In the genomic region with DNA sequence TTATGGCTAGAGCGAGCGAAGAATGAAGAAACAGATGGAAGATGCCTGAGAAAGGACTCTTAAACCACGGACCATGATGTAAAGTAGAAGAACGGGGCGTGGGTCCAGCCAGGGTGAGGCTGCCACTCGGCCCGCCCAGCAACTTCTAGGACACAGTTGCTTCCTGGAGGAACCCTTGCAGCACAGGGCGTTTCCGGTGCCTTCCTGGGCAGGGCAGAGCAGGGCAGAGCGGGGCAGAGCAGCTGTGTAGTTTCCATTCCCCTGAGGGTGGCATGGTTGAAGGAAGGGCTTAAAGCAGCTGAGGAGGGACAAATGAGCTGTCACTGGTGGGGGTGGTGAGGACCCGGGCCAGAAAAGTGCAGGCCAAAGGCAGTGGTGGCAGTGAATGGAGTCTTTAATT, we compare ENCODE assay signal across 8 mouse cellular contexts. TPM values are rescaled to one million over a fixed set of nuclear protein-coding genes. Genes with fewer than 3 reads are reported as not detected.
A peak's percentile ranks its signal among the peaks of the same experiment; 100 is the strongest.
DNase-seq lines count a peak whose midpoint lies in the region; ATAC-seq lines count a peak whose summit lies in the region.

No protein-coding gene starts in this region.

- no peak overlapping the region for H3K4me2 ChIP-seq in hindbrain, embryonic 12.5 days (replicated peaks)
- no peak overlapping the region for H3K4me2 ChIP-seq in hindbrain, embryonic 14.5 days (replicated peaks)

- H3K4me1 ChIP-seq in hindbrain, embryonic 12.5 days, result peaks cover 8% of the 10 kb centered on the region
- H3K4me1 ChIP-seq in hindbrain, embryonic 14.5 days (replicated peaks; ENCODE audit: control insufficient read depth, insufficient read depth, low read length), result no peaks in the 10 kb centered on the region
- H3K4me1 ChIP-seq in brown adipose tissue, adult 24 weeks (ENCODE audit: control insufficient read depth, insufficient read depth, insufficient read length, low read length), result peaks cover 22% of the 10 kb centered on the region

- H3K27ac ChIP-seq in hindbrain, embryonic 12.5 days, result no peak overlapping the region
- H3K27ac ChIP-seq in hindbrain, embryonic 14.5 days, result no peak overlapping the region
- H3K27ac ChIP-seq in brown adipose tissue, adult 24 weeks (replicated peaks; ENCODE audit: low read depth, low read length), result no peak overlapping the region

- 0 out of 2 replicates have a peak, but pooled peaks have one; percentile 38 for ATAC-seq in hindbrain, embryonic 12.5 days (ENCODE audit: low FRiP score)
- ATAC-seq in hindbrain, embryonic 14.5 days (ENCODE audit: low FRiP score), result no peak; the same call in 1 of the 2 replicates

- H3K9ac ChIP-seq in hindbrain, embryonic 12.5 days, result no peak overlapping the region
- H3K9ac ChIP-seq in hindbrain, embryonic 14.5 days, result no peak overlapping the region

- WGBS in hindbrain, embryonic 12.5 days, result 78% methylated on average over 11 of the region's 11 CpGs
- WGBS in hindbrain, embryonic 14.5 days, result 85% methylated on average over 11 of the region's 11 CpGs
- WGBS in large intestine, adult 2 months, result 35% methylated on average over 11 of the region's 11 CpGs

- H3K36me3 ChIP-seq in hindbrain, embryonic 12.5 days, result peaks cover 9% of the 10 kb centered on the region
- peaks cover 7% of the 10 kb centered on the region for H3K36me3 ChIP-seq in hindbrain, embryonic 14.5 days (replicated peaks; ENCODE audit: control insufficient read depth, insufficient read depth)

- no peak for DNase-seq in hindbrain, embryonic 14.5 days (ENCODE audit: low spot score)
- peak; percentile 60 for DNase-seq in large intestine, adult 2 months (ENCODE audit: low read depth, low spot score)
- DNase-seq in naive thymus-derived CD4-positive, alpha-beta T cell, adult 2 months (ENCODE audit: low read depth), result peak; percentile 44
- DNase-seq in right cerebral cortex, postnatal 25 days, result no peak
- no peak for DNase-seq in right cerebral cortex, postnatal 14 days
- no peak for DNase-seq in cerebellum, postnatal 14 days

- no peak overlapping the region for H3K4me3 ChIP-seq in hindbrain, embryonic 12.5 days
- H3K4me3 ChIP-seq in hindbrain, embryonic 14.5 days (replicated peaks; ENCODE audit: low read length), result no peak overlapping the region
- 0 out of 2 replicates have a peak overlapping the region, but pooled peaks have one; percentile 11 for H3K4me3 ChIP-seq in brown adipose tissue, adult 24 weeks (ENCODE audit: insufficient read depth, low read depth, low read length)

- H3K9me3 ChIP-seq in hindbrain, embryonic 12.5 days (replicated peaks), result no peaks in the 10 kb centered on the region
- H3K9me3 ChIP-seq in hindbrain, embryonic 14.5 days (ENCODE audit: control insufficient read depth, low read length), result no peaks in the 10 kb centered on the region

- H3K27me3 ChIP-seq in hindbrain, embryonic 12.5 days, result no peaks in the 10 kb centered on the region
- no peaks in the 10 kb centered on the region for H3K27me3 ChIP-seq in hindbrain, embryonic 14.5 days (ENCODE audit: control insufficient read depth, insufficient read depth, low read length)

RNA-seq across cellular contexts. Expression of a gene that starts 48.3 kb away (rescaled TPM):
- 74.7 and 76.9 TPM in 2 replicates for polyA plus RNA-seq in hindbrain, embryonic 12.5 days (2016; fragmentation: Nextera tagmentation; extraction: Ambion mirVana)
- polyA plus RNA-seq in hindbrain, embryonic 14.5 days (2014; fragmentation: Nextera tagmentation; extraction: Ambion mirVana), result 81.7 and 86.8 TPM in 2 replicates
- 3.9 and 5.4 TPM in 2 replicates for polyA plus RNA-seq in brown adipose tissue, adult 24 weeks (2012; ENCODE audit: insufficient read depth, insufficient read length, missing spikeins)
- polyA plus RNA-seq in large intestine, adult 2 months (2012; rRNA removed), result 10.2 and 12.7 TPM in 2 replicates

RNA-seq across cellular contexts. Expression of a gene that starts 58.1 kb away (rescaled TPM):
- 60.8 and 60.9 TPM in 2 replicates for polyA plus RNA-seq in hindbrain, embryonic 12.5 days (2016; fragmentation: Nextera tagmentation; extraction: Ambion mirVana)
- polyA plus RNA-seq in hindbrain, embryonic 14.5 days (2014; fragmentation: Nextera tagmentation; extraction: Ambion mirVana), result 42.6 and 49.1 TPM in 2 replicates
- 13.9 and 14.4 TPM in 2 replicates for polyA plus RNA-seq in brown adipose tissue, adult 24 weeks (2012; ENCODE audit: insufficient read depth, insufficient read length, missing spikeins)
- polyA plus RNA-seq in large intestine, adult 2 months (2012; rRNA removed), result 48.2 and 70.3 TPM in 2 replicates

Comparison
In these comparisons a context has a peak if more than half of its experiments do, and no peak if none do; other contexts are left out.
1. DNase-seq: peak in large intestine, adult 2 months (single experiment) and naive thymus-derived CD4-positive, alpha-beta T cell, adult 2 months (single experiment); none in hindbrain, embryonic 14.5 days (single experiment), right cerebral cortex, postnatal 25 days (single experiment), right cerebral cortex, postnatal 14 days (single experiment) and cerebellum, postnatal 14 days (0 of 2).